1 mouse cellular context compared by ENCODE assay signal in genomic region chr15:79742706-79743023, GRCm38 (mm10).
TF ChIP-seq lines count a peak whose summit lies in the region.

No protein-coding gene starts in this region.

TF ChIP-seq in MEL, 35 proteins besides CTCF, POLR2A, EP300 and RAD21 (continued from another document):
- TF ChIP-seq MYB (IDR thresholded peaks at IDR 0.05; ENCODE audit: low read depth, low read length) (no peak), ELF1 (IDR thresholded peaks at IDR 0.05; ENCODE audit: low read depth, low read length) (no peak), MAFK (IDR thresholded peaks at IDR 0.05; ENCODE audit: borderline replicate concordance, low read depth, low read length) (no peak), GATA1 (IDR thresholded peaks at IDR 0.05; ENCODE audit: low read depth, low read length) (no peak), ZC3H11A (IDR thresholded peaks at IDR 0.05; ENCODE audit: low read depth, low read length) (no peak), SMC3 (IDR thresholded peaks at IDR 0.05; ENCODE audit: low read depth, low read length) (no peak), ZNF384 (IDR thresholded peaks at IDR 0.05; ENCODE audit: low read depth, low read length) (no peak), POLR2AphosphoS5 (IDR thresholded peaks at IDR 0.05; ENCODE audit: borderline replicate concordance, low read depth, low read length) (no peak), ZMIZ1 (IDR thresholded peaks at IDR 0.05; ENCODE audit: low read depth, low read length) (no peak), USF2 (IDR thresholded peaks at IDR 0.05; ENCODE audit: borderline replicate concordance in 1 of 2, insufficient read depth in 1 of 2, low read depth in 1 of 2, low read length in 2 of 2) (no peak)
